Mouse (Mus musculus): ENCODE data around the gene Cacna1i.

DNA sequence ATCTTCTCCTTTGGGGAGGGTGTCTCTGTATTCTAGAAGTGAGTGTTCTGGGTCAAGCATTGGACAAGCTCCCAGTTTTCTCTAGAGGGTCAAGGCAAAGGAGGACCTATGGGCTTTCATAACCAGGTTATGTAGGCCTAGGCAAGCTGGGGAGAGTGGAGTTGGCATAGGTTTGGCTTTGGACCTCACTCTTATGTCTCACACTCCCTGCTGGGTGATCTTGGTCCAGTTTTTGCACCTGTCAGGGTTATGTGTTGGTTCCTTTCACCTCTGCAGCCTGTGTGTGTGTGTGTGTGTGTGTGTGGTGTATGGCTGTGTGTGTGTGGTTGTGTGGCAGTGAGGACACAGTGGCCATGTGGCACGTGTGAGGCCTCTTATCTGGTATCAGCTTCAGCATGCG is 8.0 kb upstream of the Cacna1i start:
- TF ChIP-seq CTCF (IDR thresholded peaks at IDR 0.05; ENCODE audit: control insufficient read depth, insufficient read depth, low read length) = no peak
- TF ChIP-seq POLR2A (IDR thresholded peaks at IDR 0.05; ENCODE audit: borderline replicate concordance, control insufficient read depth, low read depth, low read length) = no peak

All from bone marrow, adult 2 months (tissue).